Mouse (Mus musculus) heart, postnatal 4 days (tissue): Measurements from ENCODE around the gene Camta2. TPM values are rescaled to one million over a fixed set of nuclear protein-coding genes. Genes with fewer than 3 reads are reported as not detected.

Experiments
- microRNA-seq, 2 experiments: library from miRNA; unstranded; fragments of <30 nt; microRNA quantifications; one replicate each; pipeline ENCODE4 v1.2.0; 2021 to 2022
- total RNA-seq, 2 experiments: library from RNA; stranded (reverse); gene quantifications; 2 replicates each; pipeline ENCODE4 v1.2.3; 2021

Camta2 gene
- total RNA-seq, 2 experiments from 2014 or later, result 22.2 to 23.5 TPM

Small RNAs within 50 kb of the gene (microRNA-seq; reads per million reads assigned to microRNA genes)
- gene Mir6925, result 1.7 to 2.2 reads per million in 2 experiments

Other genes with a start within 250 kb of the Camta2 start
- gene Med11, start 236.2 kb downstream of the Camta2 start, total RNA-seq, result 10 to 100 TPM; 12.3 to 13.2 TPM
- 1 to 10 TPM in 1 of 2 experiments, under 1 TPM in 1; 0.92 to 2.0 TPM for gene Zmynd15, start 228.7 kb downstream of the Camta2 start, total RNA-seq
- 1 to 10 TPM; 6.2 to 6.5 TPM for gene Cxcl16, start 228.1 kb downstream of the Camta2 start, total RNA-seq
- 1 to 10 TPM; 1.7 to 2.5 TPM for gene Tm4sf5, start 182.9 kb downstream of the Camta2 start, total RNA-seq
- under 1 TPM in 1 of 2 experiments, not detected in 1; 0.43 TPM for gene Vmo1, start 173.5 kb downstream of the Camta2 start, total RNA-seq
- gene Gltpd2, start 168.9 kb downstream of the Camta2 start, total RNA-seq, result not detected
- 100 to 1,000 TPM; 296 TPM for gene Psmb6, start 162.7 kb downstream of the Camta2 start, total RNA-seq
- gene Gm40193, start 155.2 kb downstream of the Camta2 start, total RNA-seq, result not detected
- 1 to 10 TPM; 8.3 to 9.3 TPM for gene Pld2, start 148.0 kb downstream of the Camta2 start, total RNA-seq
- gene Mink1, start 125.2 kb downstream of the Camta2 start, total RNA-seq, result 10 to 100 TPM; 38.2 to 42.5 TPM
- gene 4930544D05Rik, start 72.3 kb downstream of the Camta2 start, total RNA-seq, result not detected
- gene Chrne, start 68.9 kb downstream of the Camta2 start, total RNA-seq, result not detected
- gene Gp1ba, start 49.0 kb downstream of the Camta2 start, total RNA-seq, result under 1 TPM; 0.16 to 0.26 TPM
- gene Rnf167, start 40.9 kb downstream of the Camta2 start, total RNA-seq, result 10 to 100 TPM; 42.1 to 42.8 TPM
- gene Slc25a11, start 40.6 kb downstream of the Camta2 start, total RNA-seq, result 100 to 1,000 TPM; 311 to 313 TPM
- gene Pfn1, start 33.5 kb downstream of the Camta2 start, total RNA-seq, result 100 to 1,000 TPM; 572 to 580 TPM
- 1,000 to 10,000 TPM; 1,339 to 1,391 TPM for gene Eno3, start 30.9 kb downstream of the Camta2 start, total RNA-seq
- 10 to 100 TPM; 86.2 to 92.3 TPM for gene Spag7, start 18.7 kb downstream of the Camta2 start, total RNA-seq
- 1 to 10 TPM; 1.7 to 2.2 TPM for gene Inca1, start 12.1 kb upstream of the Camta2 start, total RNA-seq
- 100 to 1,000 TPM; 238 to 241 TPM for gene Kif1c, start 12.4 kb upstream of the Camta2 start, total RNA-seq
- 10 to 100 TPM; 11.8 to 12.1 TPM for gene Zfp3, start 76.1 kb upstream of the Camta2 start, total RNA-seq
- gene Scimp, start 124.5 kb upstream of the Camta2 start, total RNA-seq, result not detected
- gene Rabep1, start 156.7 kb upstream of the Camta2 start, total RNA-seq, result 10 to 100 TPM; 34.7 to 38.0 TPM